Mouse (Mus musculus): ENCODE measurements around the gene Dpysl5.

Gene Dpysl5

GRCm38 (mm10) chr5:30822689-30823088 lies 111.3 kb downstream of the Dpysl5 start:
- no peak for DNase-seq (ENCODE audit: low read depth, low spot score)

- DNase-seq (ENCODE audit: low read depth, low spot score) = no peak
These were observed 111.7 kb downstream of the Dpysl5 start for GRCm38 (mm10) chr5:30823091-30823490.

GRCm38 (mm10) chr5:30824124-30824988 lies 113.0 kb downstream of the Dpysl5 start:
- no peak for DNase-seq (ENCODE audit: low read depth, low spot score)

- DNase-seq (ENCODE audit: low read depth, low spot score) = no peak
These were observed 113.8 kb downstream of the Dpysl5 start for GRCm38 (mm10) chr5:30825166-30825565.

GRCm38 (mm10) chr5:30825821-30826220 lies 114.5 kb downstream of the Dpysl5 start:
- no peak for DNase-seq (ENCODE audit: low read depth, low spot score)

- no peak for DNase-seq (ENCODE audit: low read depth, low spot score)
These were observed 122.1 kb downstream of the Dpysl5 start for GRCm38 (mm10) chr5:30833416-30833815.

- no peak for DNase-seq (ENCODE audit: low read depth, low spot score)
These were observed 128.4 kb downstream of the Dpysl5 start for GRCm38 (mm10) chr5:30839731-30840130.

GRCm38 (mm10) chr5:30841896-30842295 lies 130.5 kb downstream of the Dpysl5 start:
- DNase-seq (ENCODE audit: low read depth, low spot score) = no peak

Data from brain, embryonic 18.5 days (tissue).